Mouse (Mus musculus): ENCODE results near the gene Klf16.
A peak's percentile ranks its signal among the peaks of the same experiment; 100 is the strongest.
"Not testable (repeated sequence)": the region's sequence is repeated elsewhere in the genome, so short reads cannot be mapped to it uniquely, and the experiment has no call there.

The Klf16 gene

DNA sequence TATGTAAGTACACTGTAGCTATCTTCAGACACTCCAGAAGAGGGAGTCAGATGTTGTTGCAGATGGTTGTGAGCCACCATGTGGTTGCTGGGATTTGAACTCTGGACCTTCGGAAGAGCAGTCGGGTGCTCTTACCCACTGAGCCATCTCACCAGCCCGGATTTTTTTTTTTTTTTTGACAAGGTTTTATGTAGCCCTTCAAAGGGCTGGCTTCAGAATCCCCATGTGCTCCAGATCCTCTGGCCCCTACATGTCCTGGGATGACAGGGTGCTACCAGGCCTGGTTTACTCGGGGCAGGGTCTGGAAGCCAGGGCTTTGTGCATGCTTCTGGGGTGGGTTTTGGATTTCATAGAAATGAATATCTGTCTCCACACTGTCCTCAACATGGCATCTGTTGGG is 28.6 kb upstream of the Klf16 start, which contains the start of gene Gm49322:
Gene Gm49322 (plus strand): TSS at position 301 of the 400 bp plus-strand sequence.
- DNase-seq, result not testable (repeated sequence)

DNA sequence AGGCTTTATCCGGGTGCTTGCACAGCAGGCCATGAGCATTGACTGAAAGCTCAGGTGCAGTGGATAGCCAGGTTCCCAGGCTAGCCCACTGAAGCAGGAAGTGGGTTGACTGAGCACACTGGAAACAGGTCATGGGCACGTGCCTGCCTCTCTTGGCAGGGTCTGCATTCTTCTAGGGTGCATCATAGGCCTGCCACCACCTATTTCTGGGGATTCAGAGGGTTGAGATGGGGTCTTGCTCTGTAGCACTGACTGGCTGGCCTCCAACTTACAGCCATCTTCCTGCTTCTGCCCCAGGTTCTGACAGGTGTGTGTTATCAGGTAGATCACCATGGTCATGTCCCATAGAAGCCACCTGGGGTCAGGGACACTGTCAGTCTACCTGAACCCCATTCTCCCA is 27.9 kb upstream of the Klf16 start:
- DNase-seq, result no peak

DNA sequence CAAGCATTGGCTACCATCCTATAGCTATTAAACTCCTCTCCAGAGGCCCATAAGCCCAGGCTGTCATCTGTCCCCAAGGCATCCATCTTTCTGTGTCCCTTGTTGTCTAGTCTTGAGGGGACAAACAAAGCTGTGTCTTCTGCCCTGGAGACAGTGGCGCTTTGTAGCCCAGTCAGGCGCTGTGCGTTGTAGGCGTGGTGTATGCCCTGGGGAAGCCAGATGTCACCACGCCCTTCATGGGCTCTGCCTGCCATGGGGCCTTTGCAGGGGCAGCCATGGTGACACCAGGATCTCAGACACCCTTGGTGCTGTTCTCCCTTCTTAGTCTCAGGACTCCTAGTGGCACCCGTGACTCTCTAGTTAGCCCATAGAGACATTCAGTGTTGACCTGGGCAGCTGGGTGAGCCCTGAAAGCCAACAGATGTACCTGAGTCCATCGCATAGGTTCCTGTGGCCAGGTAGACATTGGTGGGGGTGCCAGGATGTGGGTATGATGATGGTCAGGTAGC is 26.9 kb upstream of the Klf16 start:
- no peak for DNase-seq

DNA sequence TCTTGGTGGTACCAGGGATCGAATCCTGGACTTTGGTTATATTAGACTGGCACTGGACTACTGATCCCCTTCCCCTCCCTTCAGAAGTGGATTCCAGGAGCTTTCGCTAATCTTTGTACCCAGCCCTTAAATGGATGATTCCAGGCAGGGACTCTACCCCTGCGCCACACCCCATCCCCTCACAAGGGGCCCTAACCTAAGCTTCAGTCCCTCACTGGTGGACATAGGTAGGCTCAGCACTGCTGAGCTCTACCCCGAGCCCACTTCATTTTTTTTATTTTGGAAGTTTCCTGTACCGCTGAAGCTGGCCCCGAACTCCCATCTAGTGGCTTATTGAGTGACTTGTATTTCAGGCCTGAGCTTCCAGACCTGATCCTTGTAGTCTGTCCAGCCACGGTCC is 26.2 kb upstream of the Klf16 start:
- no peak for DNase-seq

DNA sequence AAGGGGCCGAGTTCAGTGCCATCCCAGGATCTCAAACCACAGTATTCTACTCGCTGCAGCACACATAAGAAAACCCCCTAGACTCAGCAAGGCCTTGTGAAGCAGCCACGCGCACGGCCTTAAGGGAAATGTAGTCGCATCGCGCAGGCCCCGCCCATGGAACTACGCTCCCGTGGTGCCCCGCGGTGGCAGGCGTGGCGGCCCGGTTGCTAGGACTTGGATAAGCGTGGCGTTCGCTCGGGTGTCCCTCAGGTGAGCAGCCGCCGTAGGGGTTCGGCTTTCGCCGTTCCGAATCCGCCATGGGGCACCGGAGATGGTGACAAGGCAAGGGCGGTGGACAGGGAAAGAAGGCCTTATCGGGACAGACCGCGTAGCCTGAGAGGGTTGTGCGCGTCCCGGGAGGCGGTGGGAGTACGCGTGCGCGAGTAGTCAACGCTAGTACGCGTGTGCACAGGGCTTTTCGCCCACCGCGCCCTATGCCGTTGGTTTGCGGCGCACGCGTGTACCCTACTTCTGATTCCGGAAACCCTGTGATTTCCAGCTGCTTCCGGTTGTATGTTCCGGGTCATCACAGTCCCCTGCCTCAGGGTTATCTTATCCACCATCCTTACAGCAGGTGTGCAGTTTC is 25.7 kb upstream of the Klf16 start, which contains the start of the genes Scamp4 and Adat3:
Gene Scamp4 (plus strand): TSS at position 175 of the 628 bp plus-strand sequence.
Gene Adat3 (plus strand): TSS at position 183 of the 628 bp plus-strand sequence.
- DNase-seq, result peak; percentile 90 to 95

DNA sequence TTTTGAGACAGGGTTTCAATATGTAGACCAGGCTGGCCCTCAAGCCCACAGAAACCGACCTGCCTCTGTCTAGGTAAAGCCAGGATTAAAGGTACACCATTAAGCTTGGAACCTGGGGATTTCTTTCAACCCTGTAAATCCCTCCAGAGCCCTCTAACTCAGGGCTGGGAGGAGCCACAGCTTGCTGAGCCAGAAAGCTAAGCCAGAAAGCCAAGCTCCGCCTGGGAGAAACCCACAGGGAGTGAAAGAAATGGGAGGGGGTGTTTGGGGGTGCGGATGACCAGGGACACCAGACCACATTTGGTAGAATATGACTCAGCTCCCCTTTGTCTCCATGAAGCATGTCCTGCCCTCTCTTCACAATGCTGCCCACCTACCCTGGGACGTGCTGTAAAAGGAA is 19.2 kb upstream of the Klf16 start:
- no peak for DNase-seq

DNA sequence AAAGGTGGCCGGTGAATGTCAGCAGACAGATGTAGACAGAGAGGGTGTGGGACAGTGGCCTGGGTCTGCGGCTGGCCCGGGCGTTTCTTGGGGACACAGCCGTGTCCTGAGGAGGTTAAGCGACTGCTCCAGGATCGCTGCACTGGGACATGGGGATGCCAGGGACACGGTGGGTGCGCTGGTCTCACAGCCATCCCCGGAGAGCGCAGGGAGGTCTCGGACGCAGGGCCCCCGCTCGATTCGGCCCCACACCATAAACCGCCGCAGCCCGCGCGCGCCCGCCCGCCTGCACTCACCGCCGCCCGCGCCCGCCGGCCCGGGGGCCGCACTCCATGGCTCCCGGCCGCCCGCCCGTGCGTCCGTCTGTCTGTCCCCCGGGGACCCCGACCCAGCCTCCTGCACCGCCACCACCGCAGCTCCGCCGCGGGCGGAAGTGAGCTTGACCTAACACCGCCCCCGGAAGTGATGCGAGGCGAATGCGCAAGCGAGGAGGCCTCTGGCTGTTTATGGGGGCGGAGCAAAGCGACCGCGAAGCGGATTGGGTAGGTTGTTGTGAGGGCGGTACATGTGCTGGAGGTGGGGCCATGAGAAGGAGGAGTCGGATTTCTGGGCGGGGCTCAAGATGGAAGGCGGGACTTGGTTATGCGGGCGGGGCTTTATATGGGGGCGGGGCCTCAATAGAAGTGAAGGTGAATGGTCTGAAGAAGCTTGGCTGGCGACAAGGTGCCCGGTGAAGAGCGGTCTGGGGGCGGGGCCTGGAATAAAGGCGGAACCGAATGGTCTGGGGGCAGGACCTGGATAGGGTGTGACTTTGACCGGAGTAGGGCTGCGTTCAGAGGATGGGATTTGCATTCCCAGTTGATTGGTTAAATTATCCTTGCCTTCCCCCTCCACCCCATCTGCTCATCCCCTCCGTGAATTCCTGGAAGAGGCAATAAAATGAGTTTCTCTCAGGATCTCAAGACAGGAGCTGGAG is 13.0 kb upstream of the Klf16 start, which contains the start of gene Abhd17a:
Gene Abhd17a (minus strand): TSS at position 463 of the 976 bp plus-strand sequence.
- DNase-seq, result peak; percentile 90 to 95

DNA sequence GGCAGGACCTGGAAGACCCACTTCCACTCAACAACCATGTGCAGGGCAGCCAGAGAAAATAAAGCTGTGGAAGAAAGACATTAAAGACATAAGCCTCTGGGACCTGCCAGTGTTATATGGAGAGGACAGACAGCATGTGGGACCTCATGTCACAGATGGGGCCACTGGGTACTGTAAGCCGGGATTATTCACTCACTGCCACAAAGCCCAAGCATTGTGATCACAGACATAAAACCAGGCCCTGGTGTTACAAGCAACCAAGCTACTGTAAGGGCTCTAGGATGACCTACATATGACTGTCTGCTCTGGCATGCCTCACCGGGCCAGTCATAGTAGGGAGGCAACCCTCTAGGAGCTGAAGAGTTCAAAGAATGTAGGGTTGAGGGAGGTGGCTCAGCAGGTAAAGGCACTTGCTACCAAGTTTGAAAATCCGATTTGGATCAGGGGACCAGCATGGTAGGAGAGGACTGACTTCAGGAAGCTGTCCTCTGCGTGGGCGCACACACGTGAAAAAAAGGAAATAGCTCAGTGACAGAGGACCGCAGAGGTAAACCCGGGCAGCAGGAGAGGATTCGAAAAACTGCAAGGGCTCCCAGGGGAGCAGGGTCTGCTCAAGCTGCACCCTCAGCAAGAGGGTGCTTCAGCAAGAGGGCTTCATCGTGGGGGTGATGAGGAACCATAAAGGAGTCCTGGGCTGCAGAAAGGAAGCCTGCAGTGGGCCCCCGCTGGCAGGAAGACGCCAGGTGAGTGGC is 12.2 kb upstream of the Klf16 start:
- DNase-seq, result peak; percentile 65 to 70

DNA sequence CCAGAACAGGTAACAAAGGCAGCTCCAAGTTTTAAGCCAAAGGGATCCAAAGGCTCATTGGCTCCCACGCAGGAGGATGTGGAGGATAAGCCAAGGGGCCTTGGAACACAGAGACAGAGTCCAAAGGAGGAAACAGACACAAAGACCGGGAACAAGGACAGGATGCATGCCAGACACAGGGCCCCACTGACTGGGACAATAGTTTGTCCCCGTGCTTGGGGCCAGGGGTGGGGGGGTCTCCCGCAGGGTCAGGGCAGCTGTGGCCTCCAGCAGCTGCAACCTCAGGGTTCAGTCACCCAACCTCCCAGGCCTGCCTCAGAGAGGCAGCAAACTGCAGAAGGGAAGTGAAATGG is 10.2 kb upstream of the Klf16 start:
- DNase-seq, result no peak

DNA sequence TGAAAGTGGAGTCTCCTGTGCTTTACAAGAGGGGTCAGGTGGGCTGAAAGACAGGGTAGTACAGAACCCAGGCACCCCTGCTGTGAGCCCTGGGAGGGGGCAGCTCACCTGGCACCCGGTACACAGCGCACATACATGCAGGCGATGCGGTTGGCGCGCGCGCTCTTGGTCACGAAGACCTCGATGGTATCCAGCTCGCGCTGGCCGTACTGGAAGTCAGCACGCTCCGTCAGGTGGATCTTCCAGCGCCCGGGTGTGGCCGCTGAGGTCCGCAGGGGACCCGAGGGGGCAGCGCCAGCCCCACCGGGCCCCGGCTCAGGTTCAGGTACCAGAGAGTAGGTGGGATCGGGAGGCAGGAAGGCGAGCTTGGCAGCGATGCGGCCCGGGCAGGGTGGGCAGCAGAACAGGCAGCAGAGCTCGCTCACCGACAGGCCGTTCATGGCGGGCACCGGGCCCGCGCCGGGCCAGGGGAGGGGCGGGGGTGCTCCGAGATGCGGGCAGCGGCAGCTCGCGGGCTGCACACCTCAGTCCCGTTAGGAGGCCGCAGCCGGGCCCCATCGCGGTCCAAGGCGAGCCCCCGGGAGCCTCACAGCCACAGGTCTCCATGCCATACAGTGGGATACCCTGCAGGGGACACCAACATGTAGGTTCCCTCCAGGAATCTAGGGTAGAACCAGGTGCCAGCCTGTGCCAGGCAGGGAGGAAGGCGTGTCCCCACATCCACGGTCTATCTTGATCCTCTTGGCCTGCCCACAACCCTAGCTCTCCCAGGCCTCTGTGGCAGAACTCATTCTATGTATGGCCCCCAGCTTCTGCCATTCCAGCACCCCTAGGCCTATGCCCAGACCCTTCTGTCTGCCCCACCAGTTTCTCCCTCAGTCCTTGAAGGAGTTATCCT is 9.5 kb upstream of the Klf16 start:
- DNase-seq, result no peak

DNA sequence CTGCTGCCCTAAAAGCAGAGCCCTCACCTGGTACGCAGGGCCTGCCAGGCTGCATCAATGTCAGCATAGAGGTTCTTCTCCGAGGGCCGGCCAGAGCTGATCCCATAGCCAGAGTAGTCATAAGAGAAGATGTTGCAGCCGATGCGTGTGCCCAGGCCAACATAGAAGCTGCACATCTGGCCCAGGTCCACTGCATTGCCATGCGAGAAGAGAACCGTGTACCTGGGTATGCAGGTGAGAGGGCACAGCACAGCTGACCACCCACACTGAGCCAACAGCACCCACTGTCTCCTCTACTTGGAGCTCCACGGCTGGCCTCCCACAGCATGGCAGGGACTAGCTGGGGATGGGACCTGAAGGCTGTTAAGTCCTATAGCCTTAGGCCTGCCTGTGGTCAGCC is 8.5 kb upstream of the Klf16 start:
- DNase-seq, result no peak

DNA sequence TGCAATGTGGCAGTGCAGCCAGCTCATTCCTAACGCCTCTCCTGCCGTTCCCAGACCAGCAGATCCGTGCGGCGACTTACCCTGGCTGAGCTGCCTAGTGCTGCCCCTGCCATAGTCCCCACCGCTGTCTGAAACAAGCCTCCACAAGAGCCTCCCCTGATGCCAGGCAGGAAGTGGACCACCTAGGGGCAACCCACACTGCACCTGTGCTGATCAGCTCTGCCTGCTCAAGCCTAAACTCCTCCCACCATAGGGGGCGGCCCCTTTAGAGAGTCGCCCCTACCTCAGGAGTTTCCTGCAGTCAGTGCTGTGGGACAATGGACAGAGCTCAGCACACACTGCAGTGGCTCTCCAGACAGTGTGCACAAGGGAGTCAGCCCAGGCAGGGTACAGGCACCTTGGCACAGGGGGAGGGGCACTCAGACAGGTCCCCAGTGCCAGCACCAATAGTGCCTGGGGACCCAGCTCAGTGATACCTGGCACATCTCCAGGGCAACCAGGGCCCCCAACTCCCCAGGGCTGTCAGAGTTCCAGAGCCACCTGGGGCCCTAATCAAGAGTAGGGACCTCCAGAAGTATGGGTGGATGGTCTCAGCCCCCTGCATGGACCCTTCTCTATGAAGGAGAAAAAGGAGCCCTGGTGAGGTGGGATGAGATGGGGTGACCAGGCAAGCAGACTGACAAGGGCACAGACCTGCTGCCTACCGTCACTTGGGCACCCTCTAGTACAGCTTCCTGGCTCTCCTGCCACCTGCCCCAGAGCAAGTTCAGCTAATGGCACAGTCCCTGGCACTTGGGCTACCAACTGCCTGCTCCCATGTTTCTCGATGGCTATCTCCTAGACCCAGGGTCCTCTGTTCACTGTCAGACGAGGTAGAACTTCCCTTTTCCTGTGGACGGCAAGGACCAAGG is 7.8 kb upstream of the Klf16 start:
- DNase-seq, result no peak

DNA sequence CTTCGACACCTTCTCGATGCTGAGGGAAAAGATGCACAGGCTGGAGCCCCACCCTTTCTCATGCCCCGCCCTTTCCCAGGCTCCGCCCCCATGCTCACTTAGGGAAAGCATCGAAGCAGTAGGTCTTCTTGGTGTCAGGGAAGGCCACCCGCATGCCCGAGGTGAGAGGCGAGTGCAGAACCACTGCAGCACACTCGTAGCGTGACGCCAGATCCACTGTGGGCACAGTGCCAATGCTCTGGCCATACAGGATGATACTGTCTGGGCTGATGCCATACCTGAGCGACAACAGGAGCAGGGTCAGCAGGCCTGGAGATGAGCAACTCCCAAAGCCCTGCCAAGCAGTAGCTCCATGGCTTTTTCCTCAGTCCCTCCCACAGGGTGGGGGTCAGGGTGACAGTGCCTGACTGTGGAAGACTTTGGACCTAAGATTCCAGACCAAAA is 6.9 kb upstream of the Klf16 start:
- DNase-seq, result no peak

DNA sequence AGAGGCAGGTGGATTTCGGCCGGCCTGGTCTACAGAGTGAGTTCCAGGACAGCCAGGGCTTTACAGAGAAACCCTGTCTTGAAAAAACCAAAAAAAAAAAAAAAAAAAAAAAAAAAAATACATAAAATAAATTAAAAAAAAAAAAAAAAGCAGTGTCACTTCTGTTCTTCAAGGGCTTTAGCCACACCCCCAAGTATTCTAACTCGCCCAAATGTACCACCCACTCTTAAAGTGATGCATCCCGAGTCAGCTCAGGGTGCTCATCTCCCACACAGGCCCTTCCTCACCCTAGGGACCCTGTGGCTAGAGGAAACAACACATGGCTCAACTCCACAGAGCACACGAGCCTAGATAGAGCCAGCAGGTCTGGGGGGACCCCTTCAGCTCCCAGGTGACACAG is 5.9 kb upstream of the Klf16 start:
- DNase-seq, result no peak

DNA sequence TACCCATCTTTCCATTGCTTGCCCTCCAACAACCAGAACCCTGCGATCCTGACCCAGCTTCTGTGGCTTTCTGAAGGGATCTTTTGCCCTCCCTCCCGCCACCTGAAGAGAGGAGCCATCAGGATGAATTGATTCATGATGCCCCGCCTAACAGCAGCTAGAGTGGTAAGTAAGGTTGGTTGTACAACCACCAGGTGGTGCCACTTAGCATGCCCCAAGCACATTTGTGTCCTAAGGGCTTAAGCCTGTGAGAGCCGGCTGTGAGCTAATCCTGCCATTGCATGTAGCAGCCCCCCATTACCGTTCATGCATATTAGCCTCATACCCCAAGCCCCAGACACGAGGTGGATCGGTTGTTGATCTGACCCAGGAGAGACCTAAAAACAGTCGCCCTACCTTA is 1.8 kb upstream of the Klf16 start:
- peak; percentile 61 to 71 for DNase-seq

DNA sequence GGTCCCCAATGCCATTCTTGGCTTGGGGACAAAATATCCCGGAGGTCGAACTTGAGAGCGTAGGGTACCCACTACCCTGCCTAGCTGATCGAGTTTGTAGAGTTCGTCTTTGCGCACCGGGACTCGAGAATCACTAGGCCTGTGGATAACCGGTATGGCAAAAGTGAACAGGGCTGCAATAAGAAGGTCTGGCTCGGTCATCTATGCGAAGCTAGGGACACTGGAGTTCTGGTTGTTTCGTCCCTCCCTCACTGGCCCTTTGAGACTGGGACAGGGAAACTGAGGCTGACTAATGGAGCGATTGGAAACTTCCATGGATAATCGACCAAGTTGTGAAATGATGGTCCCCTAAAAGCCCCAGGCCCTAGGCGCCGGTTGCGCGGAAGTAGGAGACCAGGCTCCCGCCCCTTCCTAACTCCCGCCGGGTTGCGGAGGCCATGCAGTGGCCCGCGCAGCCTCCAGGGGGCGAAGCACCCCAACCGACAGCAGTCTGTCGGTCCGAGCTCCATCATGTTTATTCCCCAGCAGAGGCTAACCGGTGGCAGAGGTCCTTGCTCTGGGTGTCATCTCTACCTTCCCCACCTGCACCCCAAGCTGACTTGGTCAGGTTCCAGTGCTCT is 1.1 kb upstream of the Klf16 start:
- DNase-seq, result peak; percentile 82 to 86

DNA sequence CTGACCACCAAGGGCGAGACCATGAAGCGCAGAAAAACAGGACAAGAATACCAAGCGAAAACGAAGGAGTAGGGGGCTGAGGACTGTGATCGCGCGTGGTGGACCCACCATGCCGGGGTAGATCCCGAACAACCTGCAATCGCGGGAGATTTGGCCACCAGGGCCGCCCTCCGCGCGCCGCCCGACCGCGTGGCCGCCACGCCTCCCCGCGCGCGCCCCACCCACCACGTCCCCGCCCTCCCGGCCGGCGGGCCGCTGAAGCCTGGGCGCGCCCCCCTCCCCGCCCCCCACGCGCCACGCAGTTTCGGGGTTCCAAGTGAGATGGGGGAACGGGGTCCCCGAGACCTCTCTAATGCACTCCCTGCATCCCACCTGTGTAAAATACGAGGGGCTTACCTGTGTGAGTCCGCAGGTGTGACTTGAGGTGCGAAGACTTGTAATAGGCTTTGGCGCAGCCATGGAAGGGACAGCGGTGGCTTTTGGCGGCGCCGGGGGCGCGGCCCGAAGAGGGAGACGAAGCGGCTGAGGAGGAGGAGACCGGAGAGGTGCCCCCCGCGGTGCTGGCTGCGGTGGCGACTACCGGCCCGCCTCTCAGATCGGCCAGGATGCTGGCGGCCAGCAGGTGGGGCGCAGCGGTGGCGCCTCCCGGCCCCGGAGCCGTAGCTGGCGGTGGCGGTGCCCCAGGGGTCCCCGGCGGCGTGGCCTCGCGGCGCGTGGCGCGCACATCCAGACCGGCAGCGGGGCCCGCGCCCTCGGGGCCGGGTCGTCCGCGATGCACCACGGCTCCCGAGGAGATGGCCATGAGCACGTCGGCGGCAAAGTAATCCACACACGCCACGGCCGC is 548 bp downstream of the Klf16 start:
- DNase-seq, result peak; percentile 59 to 73

DNA sequence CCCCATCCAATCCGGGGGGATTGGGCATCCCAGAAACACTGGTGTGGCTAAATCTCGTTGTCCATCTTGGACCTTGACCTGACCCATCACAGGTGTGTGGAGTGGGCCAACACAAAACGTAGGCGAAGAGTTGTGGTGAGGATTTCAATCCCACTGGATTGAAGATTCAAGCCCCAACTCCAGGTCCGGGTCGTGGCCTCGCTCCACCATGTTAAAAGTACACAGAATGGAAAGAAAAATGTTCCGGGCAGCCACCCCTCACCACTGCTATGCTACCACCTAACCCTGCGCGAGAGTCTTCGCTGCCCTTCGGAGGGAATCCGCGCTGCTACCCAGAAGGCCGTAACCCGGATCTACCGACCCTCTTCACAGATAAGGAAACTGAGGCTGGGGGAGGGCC is 1.2 kb downstream of the Klf16 start:
- DNase-seq, result no peak

DNA sequence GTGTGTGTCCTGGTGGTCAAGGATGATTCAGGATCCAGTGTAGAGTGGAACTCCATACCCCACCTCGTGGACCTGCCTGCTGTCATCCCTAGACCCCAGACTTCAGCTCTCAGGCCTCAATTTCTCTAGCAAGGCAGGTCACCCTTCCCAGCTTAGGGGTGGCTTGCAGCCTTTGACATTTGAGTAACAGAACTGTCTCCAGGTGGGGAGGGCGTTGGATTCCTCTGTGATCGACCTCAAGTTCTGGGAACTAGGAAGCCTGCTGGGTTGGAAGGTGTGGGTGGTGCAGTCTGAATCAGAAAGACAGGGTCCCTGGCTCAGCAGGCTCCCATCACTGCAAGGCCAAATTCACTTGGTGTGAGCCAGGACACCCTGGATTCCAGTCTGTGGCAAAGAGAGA is 2.2 kb downstream of the Klf16 start:
- DNase-seq, result no peak
